19 mouse cellular contexts compared by ENCODE assay signal in the genomic region with DNA sequence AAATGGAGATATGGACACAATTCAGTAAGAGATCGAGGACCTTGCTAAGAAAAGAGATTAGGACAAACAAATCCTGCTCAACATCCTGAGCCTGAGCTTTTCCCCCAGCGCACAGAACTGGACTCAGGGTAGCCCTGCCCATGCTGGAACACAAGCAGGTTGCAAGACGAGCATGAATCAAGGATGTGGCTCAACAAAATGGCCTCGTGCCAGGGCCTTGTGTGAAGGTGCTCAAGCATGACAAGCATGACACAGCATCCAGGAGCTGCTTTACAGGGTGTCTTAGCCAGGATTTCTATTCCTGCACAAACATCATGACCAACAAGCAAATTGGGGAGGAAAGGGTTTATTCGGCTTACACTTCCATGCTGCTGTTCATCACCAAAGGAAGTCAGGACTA.
DNase-seq lines count a peak whose midpoint lies in the region; ATAC-seq and TF ChIP-seq lines count a peak whose summit lies in the region.
"Had no signal": no experiment of that assay in that cellular context is flagged by ENCODE, and none has a peak within 500 bp of the region (broad histone marks: within the 10 kb centered on the region; RNA-seq: fewer than 3 reads in every experiment).

No protein-coding gene starts in this region.

- peak; percentile 57 for DNase-seq in kidney, adult 9 months
- DNase-seq in NIH3T3 (ENCODE audit: low read depth) (peak; percentile 30), adipocyte (ENCODE audit: low spot score) (peak; percentile 36)
- peak; percentile 29 for DNase-seq in brain, embryonic 14.5 days (ENCODE audit: low read depth)
- DNase-seq in thymus, postnatal 14 days = no peak
- no peak for DNase-seq in urinary bladder, postnatal 4 days (ENCODE audit: low spot score in 2 of 2)
- DNase-seq: gastrocnemius, postnatal 25 days; heart, postnatal 10 days; layer of hippocampus, adult 9-11 months; lung, postnatal 10 days; right cerebral cortex, postnatal 4 days; thymus, postnatal 36 days had no signal

- no peak overlapping the region for H3K9ac ChIP-seq in kidney, embryonic 15.5 days
- H3K9ac ChIP-seq: embryonic facial prominence, embryonic 12.5 days; hindbrain, embryonic 14.5 days; limb, embryonic 15.5 days had no signal

- no peak for TF ChIP-seq CTCF in brain, embryonic 14.5 days (IDR thresholded peaks at IDR 0.05; ENCODE audit: borderline replicate concordance, extremely low read depth, insufficient read depth, insufficient read length)

- 63% methylated on average over 5 of the region's 5 CpGs for WGBS in kidney, embryonic 15.5 days

- no peak for ATAC-seq in kidney, embryonic 15.5 days (replicated peaks; ENCODE audit: low FRiP score)
- ATAC-seq: intestine, postnatal 0 days; midbrain, embryonic 16.5 days had no signal

- H3K27ac ChIP-seq in kidney, embryonic 15.5 days = no peak overlapping the region
- H3K27ac ChIP-seq: embryonic facial prominence, embryonic 12.5 days; hindbrain, embryonic 14.5 days; limb, embryonic 15.5 days had no signal

- H3K27me3 ChIP-seq in kidney, embryonic 15.5 days = no peaks in the 10 kb centered on the region
- H3K27me3 ChIP-seq: embryonic facial prominence, embryonic 12.5 days; limb, embryonic 15.5 days had no signal

- H3K4me1 ChIP-seq in kidney, embryonic 15.5 days = no peaks in the 10 kb centered on the region
- H3K4me1 ChIP-seq: limb, embryonic 15.5 days had no signal

- no peak overlapping the region for H3K4me2 ChIP-seq in kidney, embryonic 15.5 days
- H3K4me2 ChIP-seq: embryonic facial prominence, embryonic 12.5 days; hindbrain, embryonic 14.5 days; limb, embryonic 15.5 days had no signal

- H3K36me3 ChIP-seq in kidney, embryonic 15.5 days = no peaks in the 10 kb centered on the region
- H3K36me3 ChIP-seq: embryonic facial prominence, embryonic 12.5 days; G1E; limb, embryonic 15.5 days had no signal

- TF ChIP-seq POLR2A in brain, embryonic 14.5 days (IDR thresholded peaks at IDR 0.05; ENCODE audit: borderline replicate concordance, extremely low read depth, insufficient read depth, insufficient read length, poor library complexity, severe bottlenecking) = no peak

- H3K9me3 ChIP-seq in kidney, embryonic 15.5 days (replicated peaks) = no peaks in the 10 kb centered on the region
- H3K9me3 ChIP-seq: embryonic facial prominence, embryonic 12.5 days; G1E; limb, embryonic 15.5 days had no signal

- H3K4me3 ChIP-seq in kidney, embryonic 15.5 days (replicated peaks) = no peak overlapping the region
- H3K4me3 ChIP-seq: embryonic facial prominence, embryonic 12.5 days; limb, embryonic 15.5 days had no signal

Comparison
In these comparisons a context has a peak if more than half of its experiments do, and no peak if none do; other contexts are left out.
1. DNase-seq: peak in kidney, adult 9 months (single experiment), NIH3T3 (single experiment), adipocyte (single experiment) and brain, embryonic 14.5 days (single experiment); none in thymus, postnatal 14 days (single experiment) and urinary bladder, postnatal 4 days (0 of 2).